ENCODE assay signal across 8 mouse cellular contexts in genomic region chr15:85708843-85709242, GRCm38 (mm10). TPM values are rescaled to one million over a fixed set of nuclear protein-coding genes. Genes with fewer than 3 reads are reported as not detected.
DNase-seq lines count a peak whose midpoint lies in the region; ATAC-seq and TF ChIP-seq lines count a peak whose summit lies in the region.

No protein-coding gene starts in this region.

- no peaks in the 10 kb centered on the region for H3K9me3 ChIP-seq in liver, embryonic 12.5 days (replicated peaks)
- no peaks in the 10 kb centered on the region for H3K9me3 ChIP-seq in forebrain, embryonic 16.5 days (ENCODE audit: control insufficient read depth, low read length)

- no peak overlapping the region for H3K4me2 ChIP-seq in liver, embryonic 12.5 days
- H3K4me2 ChIP-seq in forebrain, embryonic 16.5 days (ENCODE audit: low read length) = no peak overlapping the region
- H3K4me2 ChIP-seq in myocyte (ENCODE audit: low read depth) = peak overlapping the region; percentile 33

- H3K27me3 ChIP-seq in liver, embryonic 12.5 days (replicated peaks) = peaks cover 21% of the 10 kb centered on the region
- no peaks in the 10 kb centered on the region for H3K27me3 ChIP-seq in forebrain, embryonic 16.5 days (replicated peaks; ENCODE audit: control insufficient read depth, insufficient read depth, low read length)
- no peaks in the 10 kb centered on the region for H3K27me3 ChIP-seq in myocyte (ENCODE audit: control insufficient read depth, insufficient read depth, insufficient read length)

- ATAC-seq in frontal cortex, adult (ENCODE audit: low TSS enrichment) = peak; percentile 2; the same call in 1 of the 2 replicates
- ATAC-seq in liver, embryonic 12.5 days = peak; percentile 14; the same call in 1 of the 2 replicates
- peak; percentile 32 for ATAC-seq in forebrain, embryonic 16.5 days
- ATAC-seq in granulocyte monocyte progenitor cell, adult 5-6 weeks (replicated peaks; ENCODE audit: poor library complexity, severe bottlenecking) = no peak

- 74% methylated on average over 4 of the region's 4 CpGs for WGBS in liver, embryonic 12.5 days (ENCODE audit: insufficient replicate concordance)
- 77% methylated on average over 4 of the region's 4 CpGs for whole genome bisulfite sequencing in forebrain, embryonic 16.5 days

- no peak overlapping the region for H3K9ac ChIP-seq in liver, embryonic 12.5 days
- no peak overlapping the region for H3K9ac ChIP-seq in forebrain, embryonic 16.5 days (replicated peaks; ENCODE audit: low read depth, low read length)

- H3K4me3 ChIP-seq in liver, embryonic 12.5 days = no peak overlapping the region
- no peak overlapping the region for H3K4me3 ChIP-seq in forebrain, embryonic 16.5 days (replicated peaks; ENCODE audit: low read length)
- no peak overlapping the region for H3K4me3 ChIP-seq in myocyte

- peaks cover 3% of the 10 kb centered on the region for H3K79me2 ChIP-seq in myocyte (ENCODE audit: control insufficient read depth, insufficient read depth)

- DNase-seq in frontal cortex, postnatal 10 days (ENCODE audit: low spot score in 2 of 2) = no peak
- no peak for DNase-seq in liver
- DNase-seq in urinary bladder, postnatal 14 days (ENCODE audit: low spot score) = no peak

- H3K36me3 ChIP-seq in liver, embryonic 12.5 days = no peaks in the 10 kb centered on the region
- peaks cover 18% of the 10 kb centered on the region for H3K36me3 ChIP-seq in forebrain, embryonic 16.5 days (ENCODE audit: control insufficient read depth, insufficient read depth)
- peaks cover 40% of the 10 kb centered on the region for H3K36me3 ChIP-seq in myocyte (ENCODE audit: control insufficient read depth, insufficient read depth)

- H3ac ChIP-seq in myocyte (ENCODE audit: control insufficient read depth, insufficient read length) = no peak overlapping the region

- TF ChIP-seq POLR2A in myocyte (IDR thresholded peaks at IDR 0.05; ENCODE audit: insufficient read length, low read depth) = peak; percentile 61

- H3K27ac ChIP-seq in liver, embryonic 12.5 days = no peak overlapping the region
- H3K27ac ChIP-seq in forebrain, embryonic 16.5 days (ENCODE audit: low read length) = 0 out of 2 replicates have a peak overlapping the region, but pooled peaks have one; percentile 30

- H3K4me1 ChIP-seq in liver, embryonic 12.5 days = peaks cover 7% of the 10 kb centered on the region; the same call in 1 of the 2 replicates
- H3K4me1 ChIP-seq in forebrain, embryonic 16.5 days (replicated peaks; ENCODE audit: control insufficient read depth, insufficient read depth, low read length) = peaks cover 10% of the 10 kb centered on the region; the same call in 1 of the 2 replicates

TF ChIP-seq in myocyte, 11 proteins besides CTCF, POLR2A, EP300 and RAD21:
- TF ChIP-seq MAX (IDR thresholded peaks at IDR 0.05; ENCODE audit: low read depth) = no peak
- TF ChIP-seq TCF3 (IDR thresholded peaks at IDR 0.05; ENCODE audit: insufficient read length, low read depth) = no peak
- TF ChIP-seq MYOD1 (IDR thresholded peaks at IDR 0.05; ENCODE audit: control insufficient read depth in 1 of 3, insufficient read length in 2 of 3, low read depth in 2 of 3) = peak in 2 of 3 experiments; percentile 11 to 59
- peak in 1 of 3 experiments; percentile 57 for TF ChIP-seq MYOG (IDR thresholded peaks at IDR 0.05; ENCODE audit: control insufficient read depth in 1 of 3, insufficient read depth in 1 of 3, insufficient read length in 2 of 3, low read depth in 2 of 3)
- TF ChIP-seq REST (IDR thresholded peaks at IDR 0.05; ENCODE audit: insufficient read depth, insufficient read length) = no peak
- no peak for TF ChIP-seq E2F4 (IDR thresholded peaks at IDR 0.05; ENCODE audit: insufficient read depth)
- TF ChIP-seq CEBPB (IDR thresholded peaks at IDR 0.05; ENCODE audit: insufficient read depth, poor library complexity, severe bottlenecking) = no peak
- TF ChIP-seq SRF (IDR thresholded peaks at IDR 0.05; ENCODE audit: control insufficient read depth, insufficient read length, low read depth) = no peak
- TF ChIP-seq USF1 (IDR thresholded peaks at IDR 0.05; ENCODE audit: low read depth) = no peak
- peak; percentile 10 for TF ChIP-seq POLR2AphosphoS2 (IDR thresholded peaks at IDR 0.05; ENCODE audit: insufficient read length, low read depth)
- TF ChIP-seq TCF12 (IDR thresholded peaks at IDR 0.05; ENCODE audit: insufficient read depth, poor library complexity, severe bottlenecking) = no peak

RNA-seq across cellular contexts. Expression of gene Ppara, which starts 25.9 kb away (rescaled TPM):
- 5.7 TPM in 2 replicates for polyA plus RNA-seq in liver, embryonic 12.5 days (2016; fragmentation: Nextera tagmentation; extraction: Ambion mirVana)
- 0.90 and 1.6 TPM in 2 replicates for polyA plus RNA-seq in forebrain, embryonic 16.5 days (2015; fragmentation: Nextera tagmentation; extraction: Ambion mirVana)
- polyA plus RNA-seq in myocyte (2012; fragmentation: generic; extraction: Trizol) = 0.12 TPM
- not detected in 2 replicates for total RNA-seq in granulocyte monocyte progenitor cell, adult 5-6 weeks (2014; fragmentation: Nextera tagmentation)
- total RNA-seq in granulocyte monocyte progenitor cell, adult 5-6 weeks (2017) = not detected in 2 replicates
